Mouse (Mus musculus): ENCODE results near the gene Mrc2.

The Mrc2 gene

GRCm38 (mm10) chr11:105390290-105390689 lies 97.8 kb downstream of the Mrc2 start:
- DNase-seq (ENCODE audit: low read depth) = no peak

Measured in induced T-regulatory cell, adult 2 months (primary cell).